Mouse (Mus musculus) naive thymus-derived CD4-positive, alpha-beta T cell, adult 2 months (primary cell): ENCODE data around the gene Galnt17.

Source experiments
- DNase-seq: peaks from one replicate; pipeline ENCODE4 v3.0.0-alpha.2; 2011; ENCODE audit warnings: low read depth

The Galnt17 gene

GRCm38 (mm10) chr5:131308397-131308796 is at the start of gene Galnt17:
Gene Galnt17 (minus strand): TSS chr5:131308497.
- no peak for DNase-seq

DNA sequence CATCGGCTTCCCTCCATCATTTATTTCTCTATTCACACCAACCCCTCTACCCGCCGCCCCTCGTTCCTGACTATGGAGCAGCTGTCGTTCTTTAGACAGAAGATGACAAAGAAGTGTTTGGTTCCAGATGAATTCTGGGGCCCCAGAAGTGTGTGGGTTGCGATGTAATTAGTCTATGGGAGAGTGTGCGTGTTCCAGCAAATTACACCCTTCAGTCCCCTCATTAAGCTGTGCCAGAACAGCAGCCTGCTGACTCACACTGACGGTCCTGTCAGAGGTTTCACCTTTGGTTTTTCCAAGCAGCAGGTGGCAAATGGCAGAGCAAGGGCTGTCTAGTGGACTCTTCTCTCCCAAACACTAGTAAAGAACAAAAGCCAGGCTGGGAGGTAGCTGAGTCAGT is 26.2 kb upstream of the Galnt17 start:
- no peak for DNase-seq

DNA sequence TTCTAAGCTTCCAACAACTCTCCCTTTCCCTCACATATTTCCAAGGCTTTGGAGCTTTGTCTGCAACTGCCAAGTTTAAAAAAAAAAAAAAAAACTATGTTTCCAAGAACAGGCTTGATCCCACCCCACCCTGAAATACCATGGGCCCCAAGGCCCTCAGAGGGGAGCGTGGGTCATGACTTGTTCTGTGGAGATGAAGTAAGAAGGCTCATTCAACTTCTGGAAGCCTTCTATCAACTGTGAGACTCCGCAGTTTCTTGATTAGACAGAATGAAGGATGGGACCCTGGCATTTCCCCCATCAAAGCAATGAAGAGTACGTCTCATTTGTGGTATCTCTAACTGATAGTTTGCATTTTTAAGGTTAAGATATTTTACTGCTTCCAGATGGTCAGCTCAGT is 13.0 kb upstream of the Galnt17 start:
- no peak for DNase-seq

GRCm38 (mm10) chr5:131319605-131320004 is 11.3 kb upstream of the Galnt17 start:
- DNase-seq = no peak

DNA sequence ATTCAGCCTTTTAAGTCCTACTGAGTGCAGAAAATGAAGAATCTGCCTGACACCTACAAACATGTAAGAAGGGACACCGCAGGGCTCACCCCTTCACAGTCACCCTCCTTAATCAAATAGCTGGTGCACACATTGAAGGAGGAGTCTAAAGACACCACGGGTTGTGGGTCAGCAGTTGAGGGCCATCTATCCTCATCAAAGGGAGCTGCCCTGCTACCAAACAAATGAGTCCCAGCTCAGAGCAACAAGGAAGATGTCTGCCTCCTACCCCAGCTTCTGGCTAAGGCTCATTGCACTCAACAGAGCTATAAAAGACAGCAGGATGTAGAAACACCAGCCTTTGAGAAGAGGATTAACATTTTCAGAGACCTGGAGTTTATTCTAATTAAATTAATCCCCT is 10.8 kb upstream of the Galnt17 start:
- DNase-seq = no peak

DNA sequence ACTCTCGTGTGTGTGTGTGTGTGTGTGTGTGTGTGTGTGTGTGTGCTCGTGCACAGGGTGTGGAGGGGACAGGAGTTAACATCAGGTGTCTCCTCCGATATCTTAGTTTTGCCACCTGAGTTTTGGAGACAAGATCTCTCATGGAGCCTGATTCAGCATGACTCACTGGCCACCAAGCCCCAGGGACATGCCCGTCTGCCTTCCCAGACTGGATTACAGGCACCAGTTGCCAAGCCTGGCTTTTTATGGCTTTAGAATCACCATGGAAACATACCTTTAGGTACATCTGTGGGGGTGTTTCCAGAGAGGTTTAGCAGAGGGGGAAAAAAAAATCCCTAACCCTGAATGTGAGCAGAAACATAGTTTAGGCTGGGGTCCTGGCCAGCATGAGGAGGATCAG is 6.7 kb upstream of the Galnt17 start:
- no peak for DNase-seq

GRCm38 (mm10) chr5:131307656-131308151 is 593 bp downstream of the Galnt17 start:
- no peak for DNase-seq

DNA sequence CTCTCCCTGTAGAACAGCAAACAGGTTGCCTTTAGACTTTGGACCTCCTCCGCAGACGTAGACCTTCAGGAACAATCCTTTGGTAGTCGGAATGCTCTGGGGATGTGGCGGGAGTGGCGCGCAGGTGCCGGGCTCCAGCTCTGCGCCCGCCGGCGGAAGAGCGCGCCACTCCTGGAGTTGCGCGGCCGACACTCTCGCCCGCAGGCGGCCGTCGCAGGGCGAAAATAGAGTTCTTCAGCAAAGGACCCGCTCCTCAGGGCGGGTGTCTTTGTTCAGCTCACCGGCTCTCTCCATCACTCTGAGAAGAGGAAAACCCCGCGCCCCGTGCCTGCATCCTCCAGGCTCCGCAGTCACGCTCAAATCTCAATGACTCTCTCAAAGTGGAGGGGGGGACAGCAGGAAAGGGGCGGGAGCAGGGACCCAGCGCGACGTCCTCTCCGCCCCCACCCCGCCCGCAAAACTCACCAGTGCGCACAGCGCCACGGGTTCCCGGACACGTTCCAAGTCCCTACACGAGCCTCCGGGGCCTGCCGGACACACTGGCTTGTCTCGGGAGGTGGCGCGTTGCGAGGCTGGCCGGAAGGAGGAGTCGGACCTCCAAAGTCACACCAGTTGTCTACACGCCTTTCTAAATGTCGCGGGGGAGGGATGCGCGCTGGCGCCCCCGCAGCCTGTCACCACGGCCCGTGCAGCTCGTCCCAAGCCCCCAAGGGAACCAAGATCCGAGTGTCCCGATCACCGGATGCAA is 1.2 kb downstream of the Galnt17 start:
- no peak for DNase-seq

GRCm38 (mm10) chr5:131306321-131306907 is 1.9 kb downstream of the Galnt17 start:
- DNase-seq = no peak

DNA sequence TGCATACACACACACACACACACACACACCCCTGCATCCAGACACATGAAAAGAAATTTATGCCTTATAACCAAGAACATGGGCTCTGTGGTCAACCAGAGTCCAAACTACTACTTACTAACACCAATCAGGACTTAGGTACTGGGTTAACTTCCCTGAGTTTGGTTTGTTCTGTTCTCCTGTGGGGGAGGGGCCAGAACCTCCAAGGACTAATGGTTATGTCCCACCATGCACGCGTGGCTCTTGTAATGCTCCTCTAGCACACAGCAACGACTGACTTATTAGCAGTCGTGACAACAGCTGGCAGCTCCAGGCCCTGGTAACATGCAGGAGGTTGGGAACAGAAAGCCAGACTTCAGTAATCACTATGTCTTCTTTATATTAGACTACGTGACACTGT is 3.1 kb downstream of the Galnt17 start:
- no peak for DNase-seq

DNA sequence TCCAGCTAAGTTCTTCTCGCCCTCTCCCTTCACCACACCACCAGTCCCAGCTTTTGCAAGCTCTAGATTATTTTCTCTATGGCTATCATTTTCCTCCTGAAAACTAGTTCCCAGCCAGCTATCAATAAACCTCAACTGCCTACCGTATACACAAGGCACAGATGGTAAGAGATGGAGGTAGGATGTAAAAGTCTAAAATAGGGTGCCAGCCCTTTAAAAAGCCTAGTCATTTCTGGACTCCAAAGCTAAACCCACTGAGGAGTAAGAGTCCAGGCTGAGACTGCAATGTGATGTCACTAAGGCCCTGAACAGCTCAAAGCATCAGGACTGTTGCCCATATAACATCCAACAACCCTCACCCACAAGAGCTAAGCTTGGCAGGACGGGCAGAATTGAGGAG is 6.8 kb downstream of the Galnt17 start:
- no peak for DNase-seq

DNA sequence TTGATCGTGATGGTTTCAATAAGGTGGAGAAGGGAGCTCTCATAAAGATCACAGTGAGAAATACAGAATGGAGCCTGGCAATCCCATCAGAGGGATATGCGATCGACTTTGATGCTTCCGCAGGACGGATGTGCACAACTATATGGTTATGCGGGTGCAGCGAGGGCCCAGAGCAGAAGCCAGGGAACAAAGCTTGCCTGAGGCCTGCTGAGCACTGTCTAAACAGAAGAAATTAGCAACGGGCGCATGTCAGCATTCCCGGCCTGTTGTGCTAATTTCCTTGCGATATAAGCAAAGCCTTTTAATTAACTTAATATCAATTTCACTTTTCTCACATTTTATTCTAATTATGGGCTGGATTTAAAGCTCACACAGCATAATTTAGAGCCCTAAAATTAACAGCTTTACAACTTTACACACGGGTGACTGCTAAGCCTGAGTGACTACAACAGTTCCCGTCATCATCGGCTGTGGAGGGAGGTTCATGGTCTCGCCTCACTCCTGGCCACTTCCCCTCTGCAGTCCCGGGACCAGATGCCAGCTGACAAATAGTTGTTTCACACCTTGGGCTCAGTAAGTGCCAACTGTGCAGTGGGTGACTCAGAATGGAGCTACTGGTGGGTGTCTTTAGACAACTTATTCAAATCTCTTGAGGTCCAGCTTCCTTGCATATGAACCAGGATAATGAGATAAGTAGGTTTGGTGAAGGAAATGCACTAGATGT is 14.4 kb downstream of the Galnt17 start:
- DNase-seq = no peak

DNA sequence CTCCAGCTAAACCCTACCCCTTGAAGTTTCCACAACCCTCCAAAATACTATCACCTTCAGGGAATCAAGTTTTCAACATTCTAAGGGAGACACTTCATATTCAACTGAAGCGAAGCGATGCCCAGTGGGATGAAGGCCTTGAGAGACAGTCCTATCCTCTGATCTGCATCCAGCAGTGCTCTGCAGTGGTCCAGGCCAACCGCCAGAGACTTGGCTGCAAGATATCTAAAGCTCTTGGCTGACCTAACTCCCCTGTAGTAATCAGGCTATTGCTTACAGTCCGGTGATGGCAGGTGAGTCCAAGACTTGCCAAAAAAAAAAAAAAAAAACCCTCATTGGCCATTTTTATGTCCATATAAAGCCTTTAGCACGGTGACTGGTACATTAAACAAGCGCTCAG is 21.2 kb downstream of the Galnt17 start:
- no peak for DNase-seq

DNA sequence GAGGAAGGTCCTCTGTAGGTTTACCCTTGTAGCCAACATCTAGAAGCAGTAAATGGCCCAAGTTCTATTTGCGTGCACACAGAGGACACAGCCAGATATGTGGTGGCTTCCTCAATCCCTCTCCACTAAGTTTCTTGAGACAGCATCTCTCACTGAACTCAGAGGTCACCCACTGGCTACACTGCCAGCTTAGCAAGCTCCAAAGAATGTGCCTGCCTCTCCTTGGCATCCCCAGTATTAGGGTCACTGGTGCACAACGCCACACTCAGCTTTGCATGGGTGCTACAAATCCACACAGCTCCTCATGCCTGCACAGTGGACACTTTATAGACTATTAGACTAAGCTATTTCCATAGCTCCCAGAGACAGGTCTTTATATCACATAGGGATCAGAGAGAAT is 21.6 kb downstream of the Galnt17 start:
- DNase-seq = no peak

- no peak for DNase-seq
These were observed 27.9 kb downstream of the Galnt17 start for GRCm38 (mm10) chr5:131280349-131280748.

- no peak for DNase-seq
These were observed 29.0 kb downstream of the Galnt17 start for GRCm38 (mm10) chr5:131279286-131279685.

GRCm38 (mm10) chr5:131277227-131277626 is 31.1 kb downstream of the Galnt17 start:
- DNase-seq = no peak

GRCm38 (mm10) chr5:131266291-131266690 is 42.0 kb downstream of the Galnt17 start:
- no peak for DNase-seq

- no peak for DNase-seq
These were observed 44.2 kb downstream of the Galnt17 start for GRCm38 (mm10) chr5:131264145-131264544.

DNA sequence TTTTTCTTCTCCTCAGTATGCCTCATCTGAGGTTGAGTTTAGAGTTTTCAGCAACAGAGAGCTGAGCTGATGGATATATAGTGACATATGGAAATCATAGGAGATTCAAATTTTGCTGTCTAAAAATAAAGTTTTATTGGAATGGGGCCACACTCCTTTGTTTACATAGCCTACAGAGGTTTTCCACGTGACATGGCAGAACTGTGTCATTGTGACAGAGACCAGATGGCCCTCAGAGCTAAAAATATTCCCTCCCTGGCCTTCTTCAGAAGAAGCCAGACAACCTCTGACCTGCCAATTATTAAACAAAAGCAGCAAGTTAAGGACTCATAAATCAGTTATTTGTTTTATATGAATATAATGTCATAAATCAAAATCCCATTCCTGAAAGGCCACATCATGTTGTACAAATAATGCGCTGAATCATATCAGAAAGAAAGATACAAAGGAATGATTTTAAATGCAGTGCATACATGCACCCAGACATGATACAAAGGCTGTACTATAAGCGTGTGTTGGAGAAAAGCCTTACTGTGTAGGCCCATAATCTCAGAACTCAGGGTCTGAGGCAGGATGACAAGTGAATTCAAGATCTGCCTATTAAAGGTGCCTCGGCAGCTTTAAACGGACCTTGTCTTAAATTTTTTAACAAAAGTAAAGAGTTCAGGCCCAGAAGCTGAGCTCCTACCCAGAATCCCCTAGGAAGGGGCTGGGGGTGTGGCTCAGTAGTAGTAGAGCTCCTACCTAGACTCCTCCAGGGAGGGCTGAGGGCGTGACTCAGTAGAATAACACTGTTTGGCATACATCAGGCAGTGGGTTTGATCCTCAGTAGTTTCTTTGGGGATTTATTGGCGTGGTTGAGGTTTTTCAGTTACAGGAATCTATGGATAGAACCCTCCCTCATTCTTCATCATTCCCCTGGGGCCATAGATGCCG is 57.3 kb downstream of the Galnt17 start:
- no peak for DNase-seq

DNA sequence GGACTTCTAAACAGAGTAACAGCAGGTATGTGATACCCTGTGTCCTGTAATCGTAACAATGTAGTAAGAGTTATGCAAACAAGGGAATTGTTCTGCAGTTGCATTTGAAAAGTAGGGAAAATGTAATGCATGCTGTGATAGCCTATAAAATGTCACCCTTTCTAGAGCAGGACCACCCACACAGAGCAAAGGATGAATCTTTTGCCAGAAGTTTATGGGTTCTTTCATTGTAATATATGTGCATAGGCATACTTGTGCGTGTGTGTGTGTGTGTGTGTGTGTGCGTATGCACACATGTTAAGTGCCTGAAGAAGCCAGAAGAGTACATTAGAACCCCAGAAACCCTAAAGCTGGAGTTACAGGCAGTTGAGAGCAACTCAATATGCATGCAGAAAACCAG is 59.9 kb downstream of the Galnt17 start:
- no peak for DNase-seq

DNA sequence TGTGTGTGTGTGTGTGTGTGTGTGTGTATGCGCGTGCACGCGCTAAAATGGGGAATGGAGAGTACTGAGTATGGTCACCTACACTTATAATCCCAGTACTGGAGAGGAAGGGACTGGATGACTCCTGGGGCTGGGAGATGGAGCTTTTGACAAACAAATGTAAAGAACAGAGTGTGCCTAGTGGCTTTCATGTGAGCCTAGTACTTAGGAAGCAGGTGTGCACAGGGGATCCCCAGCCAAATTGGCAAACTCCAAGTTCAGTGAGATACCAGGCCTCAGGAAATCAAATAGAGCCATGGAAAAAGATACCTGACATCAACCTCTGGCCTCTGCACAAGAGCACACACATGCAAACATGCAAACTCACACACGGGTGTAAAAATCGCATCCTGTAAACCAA is 61.7 kb downstream of the Galnt17 start:
- DNase-seq = no peak
